Mouse (Mus musculus) MEL-GATA-1-ER (cell line): ENCODE data around the gene Cacna1g.

Source experiments
- DNase-seq: peaks from one replicate; pipeline ENCODE4 v3.0.0-alpha.2; 2012; ENCODE audit warnings: low read depth; ENCODE audit errors: extremely low read depth

Cacna1g gene

GRCm38 (mm10) chr11:94481963-94482362 lies 8.0 kb upstream of the Cacna1g start:
- DNase-seq = no peak

DNA sequence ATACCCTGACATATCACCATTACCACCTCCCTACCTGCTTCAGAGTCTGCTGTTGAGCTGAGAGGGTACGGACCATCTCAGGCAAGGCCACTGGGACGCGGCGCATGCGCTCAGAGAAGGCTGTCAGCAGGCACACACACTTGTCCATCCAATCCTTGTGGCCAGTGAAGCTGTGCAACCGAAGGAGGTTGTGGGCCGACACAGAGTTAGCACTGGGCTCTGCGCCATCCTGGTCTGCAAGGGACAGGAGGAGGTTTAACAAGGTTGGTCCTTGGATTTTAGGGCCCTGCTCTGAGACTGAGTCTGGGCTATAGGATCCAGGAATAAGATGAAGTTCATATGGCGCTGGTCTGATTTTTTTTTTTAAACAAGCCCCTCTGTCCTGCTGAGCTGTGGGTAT lies 6.4 kb upstream of the Cacna1g start:
- no peak for DNase-seq

DNA sequence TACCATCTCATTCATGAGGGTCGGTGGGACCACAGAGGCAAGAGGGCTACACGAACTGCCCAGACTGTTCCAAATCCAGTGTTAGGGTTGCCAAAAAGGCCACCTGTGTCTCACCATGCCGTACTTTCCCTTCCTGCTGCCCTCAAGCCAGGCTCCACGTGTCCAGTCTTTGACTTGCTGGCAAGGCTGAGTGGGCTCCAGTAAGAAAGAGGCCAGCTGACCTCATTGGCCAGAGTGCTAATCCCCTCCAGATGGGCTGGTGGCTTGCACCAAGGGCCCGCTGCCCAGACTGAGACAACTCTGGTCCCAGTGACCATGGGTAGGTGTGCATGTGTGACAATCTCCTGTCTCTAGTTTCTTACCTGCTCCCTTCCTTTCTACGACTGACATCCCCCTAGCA lies 3.7 kb upstream of the Cacna1g start:
- DNase-seq = no peak

DNA sequence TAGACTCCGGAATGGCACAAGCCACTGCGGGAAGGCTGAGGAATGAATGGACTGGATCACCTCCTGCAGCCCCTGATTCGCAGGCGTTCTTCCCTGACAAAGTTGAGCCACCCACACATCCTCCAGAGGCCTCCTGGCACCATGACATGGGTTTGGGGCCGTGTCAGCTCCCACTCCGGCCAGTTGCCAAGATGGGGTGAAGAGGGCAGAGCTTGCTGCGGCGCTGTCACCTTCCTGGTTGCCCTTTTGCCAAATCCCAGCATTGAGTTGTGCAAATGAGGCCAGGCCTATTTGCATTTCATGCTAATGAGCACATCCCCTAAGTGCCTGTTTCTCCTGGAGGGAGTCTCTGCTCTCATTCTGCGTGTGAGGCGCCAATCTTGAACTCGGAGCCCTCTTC lies 1.7 kb upstream of the Cacna1g start:
- no peak for DNase-seq

GRCm38 (mm10) chr11:94474544-94474910 lies 529 bp upstream of the Cacna1g start:
- no peak for DNase-seq

- DNase-seq = no peak
These were observed 887 bp downstream of the Cacna1g start for GRCm38 (mm10) chr11:94472916-94473706.

DNA sequence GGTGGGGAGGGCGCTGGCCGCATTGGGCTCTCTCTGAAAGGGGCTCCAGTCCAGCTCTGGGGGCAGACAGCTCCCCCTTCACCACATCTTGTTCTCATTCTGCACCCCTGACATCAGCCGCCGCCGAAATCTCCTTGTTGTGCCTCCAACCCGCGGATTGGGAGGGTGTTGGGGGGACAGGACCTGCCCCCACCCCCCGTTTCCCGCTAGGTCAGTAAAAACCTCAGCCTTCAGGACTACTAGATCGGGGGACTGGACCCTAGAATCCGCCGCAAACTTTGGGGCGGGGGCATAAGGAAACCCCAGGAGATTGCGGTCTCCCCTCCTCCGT lies 1.4 kb downstream of the Cacna1g start:
- DNase-seq = no peak

DNA sequence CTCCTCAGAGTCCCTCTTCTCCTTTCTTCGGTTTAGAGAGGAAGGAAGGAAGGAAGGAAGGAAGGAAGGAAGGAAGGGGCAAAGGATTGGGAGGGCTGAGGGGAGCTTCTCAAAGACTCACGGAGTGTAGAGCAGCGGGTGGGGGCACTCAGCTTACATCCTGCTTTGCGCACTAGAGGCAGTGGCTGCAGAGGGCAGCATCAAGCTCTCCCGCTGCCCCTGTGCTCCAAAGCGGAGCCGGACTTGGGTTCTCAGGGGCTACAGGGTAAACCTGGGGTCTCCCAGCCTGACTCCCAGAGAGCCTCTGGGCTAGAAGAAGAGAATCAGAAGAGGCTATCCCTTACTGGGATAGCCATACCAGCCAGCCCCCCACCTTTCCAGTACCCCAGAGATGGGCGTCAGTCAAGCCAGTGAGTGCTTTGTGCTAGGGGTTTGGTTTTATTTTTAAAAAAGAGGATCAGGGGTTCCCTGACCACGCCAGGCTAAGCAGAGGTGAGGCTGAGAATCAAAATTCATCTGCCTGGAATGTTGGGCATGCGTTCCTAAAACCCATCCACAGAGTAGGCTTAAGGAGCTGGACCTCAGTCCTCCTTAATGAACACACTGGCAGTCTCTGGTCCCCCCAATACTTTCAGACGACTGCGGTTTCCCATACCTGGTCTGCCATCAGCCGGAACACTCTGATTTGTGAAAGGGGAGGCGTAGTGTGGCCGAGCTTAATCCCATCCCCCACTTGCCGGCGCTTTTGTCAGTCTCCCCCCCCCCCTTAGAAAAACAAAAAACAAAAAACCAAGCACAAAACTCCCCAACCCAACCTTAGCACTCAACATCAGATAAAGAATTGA lies 2.0 kb downstream of the Cacna1g start:
- no peak for DNase-seq

GRCm38 (mm10) chr11:94470391-94470790 lies 3.6 kb downstream of the Cacna1g start:
- DNase-seq = no peak

- no peak for DNase-seq
These were observed 4.6 kb downstream of the Cacna1g start for GRCm38 (mm10) chr11:94469136-94470064.

DNA sequence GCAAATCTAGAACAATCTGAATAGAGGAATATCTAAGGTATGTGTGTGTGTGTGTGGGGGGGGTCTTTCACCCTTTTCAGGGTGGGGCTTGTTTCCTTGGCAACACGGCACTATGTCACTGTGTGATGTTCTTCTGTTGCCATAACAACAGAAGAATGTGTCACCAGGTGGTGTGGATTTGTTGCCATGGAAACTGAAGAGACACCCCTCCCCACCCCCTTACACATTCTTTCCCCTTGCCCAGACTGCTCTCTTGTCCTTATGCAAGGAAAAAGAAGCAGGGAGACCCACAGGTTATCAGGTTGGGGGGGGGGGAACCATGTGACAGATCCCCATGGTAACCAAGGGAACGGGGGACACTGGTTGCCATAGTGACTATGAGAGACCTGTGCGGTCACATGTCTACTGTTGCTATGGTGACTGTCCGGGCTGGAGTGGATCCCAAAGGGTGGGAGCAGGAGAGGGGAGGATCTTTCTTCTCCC lies 5.4 kb downstream of the Cacna1g start:
- DNase-seq = no peak

DNA sequence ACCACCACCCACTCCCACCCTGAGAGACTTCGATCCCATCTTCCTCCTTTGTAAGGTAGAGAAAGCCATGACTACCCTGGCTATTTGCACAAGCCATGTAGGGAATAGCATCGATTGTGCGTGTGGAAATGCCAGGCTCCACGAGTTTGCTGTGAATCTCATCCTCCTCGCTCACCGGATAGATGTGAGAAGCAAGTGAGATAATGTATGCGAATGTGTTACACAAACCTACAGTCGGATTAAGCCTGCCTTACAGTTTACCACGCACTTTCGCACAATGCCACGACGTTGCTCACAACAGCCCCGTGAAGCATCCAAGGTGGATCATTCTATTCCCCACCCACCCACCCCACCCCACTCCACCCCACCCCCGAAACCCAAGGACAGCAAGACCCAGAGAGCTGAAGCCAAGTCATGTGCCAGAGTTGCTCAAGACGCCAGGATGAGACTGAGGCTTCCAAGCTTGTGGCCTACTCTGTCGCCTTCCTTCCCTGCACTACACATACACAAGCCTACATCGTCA lies 7.6 kb downstream of the Cacna1g start:
- DNase-seq = no peak

GRCm38 (mm10) chr11:94464170-94464569 lies 9.8 kb downstream of the Cacna1g start:
- DNase-seq = no peak

DNA sequence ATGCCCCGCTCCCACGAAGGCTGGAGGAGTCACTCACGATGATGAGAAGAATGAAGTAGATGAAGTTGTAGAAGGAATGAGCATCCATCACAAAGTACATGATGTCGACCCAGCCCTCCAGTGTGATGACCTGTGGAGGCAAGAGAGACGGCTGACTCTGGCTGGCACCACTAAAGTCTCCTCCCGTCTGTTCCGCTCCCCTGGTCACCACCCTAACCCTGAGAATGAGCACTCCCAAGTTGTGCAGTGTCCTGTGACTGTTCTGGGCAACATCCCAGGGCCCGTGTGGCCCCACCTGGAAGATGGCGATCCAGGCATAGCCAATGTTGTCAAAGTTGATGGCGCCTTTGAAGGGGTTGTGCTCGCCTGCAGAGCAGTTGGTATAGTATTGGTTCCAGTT lies 12.1 kb downstream of the Cacna1g start:
- no peak for DNase-seq

GRCm38 (mm10) chr11:94457001-94457400 lies 17.0 kb downstream of the Cacna1g start:
- DNase-seq = no peak

GRCm38 (mm10) chr11:94456347-94456746 lies 17.7 kb downstream of the Cacna1g start:
- DNase-seq = no peak

GRCm38 (mm10) chr11:94455161-94455820 lies 18.7 kb downstream of the Cacna1g start:
- DNase-seq = no peak

- DNase-seq = no peak
These were observed 19.2 kb downstream of the Cacna1g start for GRCm38 (mm10) chr11:94454756-94455155.

- DNase-seq = no peak
These were observed 22.8 kb downstream of the Cacna1g start for GRCm38 (mm10) chr11:94451091-94451773.

DNA sequence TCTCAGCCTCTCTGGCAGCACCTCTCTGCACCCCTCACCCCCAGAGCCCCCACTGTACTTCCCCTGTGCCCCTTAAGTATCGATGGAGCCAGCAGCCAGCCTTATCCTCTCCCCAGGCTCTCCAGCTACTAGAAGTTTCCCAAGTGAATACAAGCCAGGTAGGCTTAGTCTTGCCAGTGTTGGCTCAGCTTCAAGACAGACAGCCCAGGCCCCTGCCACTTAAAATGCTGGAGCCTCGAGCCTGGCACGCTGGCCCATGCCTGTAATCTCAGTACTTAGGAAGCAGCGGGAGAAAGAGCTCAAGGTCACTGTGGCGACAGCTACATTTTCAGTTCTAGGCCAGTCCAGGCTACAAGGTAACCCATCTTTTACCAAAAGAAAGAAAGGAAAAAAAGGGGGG lies 24.1 kb downstream of the Cacna1g start:
- DNase-seq = no peak
